Mouse (Mus musculus) skeletal muscle tissue, adult 2 months (tissue): ENCODE data around the gene Nipsnap3a.

Experiments
- DNase-seq: peaks from one replicate; pipeline ENCODE4 v3.0.0-alpha.2; 2012; ENCODE audit warnings: low read depth, low spot score

Nipsnap3a gene

DNA sequence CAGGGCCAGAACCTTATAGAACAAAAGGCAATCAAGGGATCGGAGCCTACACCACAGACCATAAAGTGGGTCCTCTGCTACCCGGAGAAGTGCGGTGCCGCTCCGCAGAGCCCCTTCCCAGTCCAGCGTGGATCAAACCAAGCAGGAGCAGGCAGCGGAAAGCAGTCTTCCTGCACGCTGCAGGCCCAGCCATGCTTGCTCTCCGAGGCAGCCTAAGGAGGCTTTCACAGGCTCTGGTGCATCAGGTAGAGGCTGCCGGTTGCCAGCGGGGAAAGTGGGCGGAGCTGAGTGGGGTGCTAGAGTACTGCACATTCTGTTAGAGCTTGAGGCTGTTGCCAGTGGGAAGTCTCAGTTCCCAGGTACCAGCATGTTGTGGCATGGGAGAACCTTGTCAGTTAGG is at the start of gene Nipsnap3a:
Nipsnap3a (plus strand) TSS at position 25 of the 400 bp plus-strand sequence.
- DNase-seq, result no peak

DNA sequence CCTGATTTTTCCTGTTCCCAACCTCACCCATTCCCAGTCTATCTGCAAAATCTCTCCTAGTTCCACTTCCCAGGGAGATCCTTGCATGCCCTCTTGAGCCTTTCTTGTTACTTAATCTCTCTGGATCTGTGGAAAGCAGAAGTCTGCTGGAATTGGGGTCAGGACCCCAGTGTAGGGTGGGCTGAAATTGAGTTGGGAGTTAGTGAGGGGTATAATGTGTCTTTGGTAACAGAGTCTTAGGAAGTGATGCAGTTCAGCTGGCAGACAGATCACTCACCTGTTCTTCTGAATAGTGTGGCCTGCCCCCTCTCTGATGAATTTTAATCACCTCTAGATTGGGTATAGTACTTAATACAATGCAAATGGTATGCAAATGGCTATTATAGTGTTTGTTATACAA is 42.4 kb upstream of the Nipsnap3a start:
- no peak for DNase-seq

DNA sequence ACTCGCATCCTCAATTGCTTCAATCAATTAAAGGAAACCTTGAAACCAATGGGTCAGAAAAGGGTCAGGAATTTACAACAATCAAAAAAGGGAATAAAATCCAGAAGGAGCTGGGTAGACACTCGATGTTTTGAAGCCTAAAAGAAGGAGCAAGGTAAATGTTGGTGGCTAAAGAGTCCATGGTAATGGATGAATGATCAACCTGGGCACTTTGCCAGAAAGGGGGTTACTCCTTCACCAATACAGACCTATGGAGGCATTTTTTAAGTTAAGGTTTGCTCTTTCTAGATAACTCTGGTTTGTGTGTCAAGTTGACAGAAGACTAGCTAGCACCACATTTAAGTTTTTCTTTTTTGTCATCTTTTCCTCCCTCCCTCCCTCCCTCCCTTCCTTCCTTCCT is 40.1 kb upstream of the Nipsnap3a start:
- DNase-seq, result no peak

DNA sequence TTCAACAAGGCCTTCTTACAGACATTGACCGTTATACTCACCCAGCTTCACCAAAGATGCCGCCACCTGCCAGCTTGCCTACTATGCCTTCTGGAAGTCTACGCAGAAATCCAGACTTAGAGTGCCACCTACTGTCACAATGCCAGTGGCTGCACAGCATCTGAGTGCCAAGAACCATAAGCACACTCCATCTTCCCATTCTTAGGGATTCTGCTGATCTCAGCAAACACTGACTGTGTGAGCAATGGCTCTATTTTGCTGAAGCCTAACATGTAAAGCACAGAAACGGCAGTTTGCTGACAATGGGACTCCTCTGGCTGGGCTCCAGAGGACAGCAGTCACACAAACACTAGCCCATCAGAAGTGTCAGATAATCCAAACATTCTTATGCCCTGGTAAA is 30.4 kb upstream of the Nipsnap3a start:
- DNase-seq, result no peak

DNA sequence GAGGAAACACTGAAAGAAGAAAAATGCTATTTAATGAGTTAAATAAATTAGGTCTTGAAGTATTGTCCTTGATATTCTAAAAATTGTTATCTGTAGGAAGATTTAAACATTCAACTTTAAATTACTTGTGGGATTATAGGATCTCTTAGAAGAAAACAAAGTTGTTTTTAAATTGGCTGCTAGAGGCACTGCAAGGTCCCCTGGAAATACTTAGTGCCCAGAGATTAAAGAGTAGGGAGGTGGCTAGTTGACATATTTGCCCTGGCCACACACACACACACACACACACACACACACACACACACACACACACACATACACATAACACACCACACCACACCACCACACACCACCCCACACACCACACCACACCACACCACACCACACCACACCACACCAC is 24.8 kb upstream of the Nipsnap3a start, which contains the start of gene Olfr270:
Olfr270 (plus strand) TSS at position 301 of the 400 bp plus-strand sequence.
- no peak for DNase-seq

DNA sequence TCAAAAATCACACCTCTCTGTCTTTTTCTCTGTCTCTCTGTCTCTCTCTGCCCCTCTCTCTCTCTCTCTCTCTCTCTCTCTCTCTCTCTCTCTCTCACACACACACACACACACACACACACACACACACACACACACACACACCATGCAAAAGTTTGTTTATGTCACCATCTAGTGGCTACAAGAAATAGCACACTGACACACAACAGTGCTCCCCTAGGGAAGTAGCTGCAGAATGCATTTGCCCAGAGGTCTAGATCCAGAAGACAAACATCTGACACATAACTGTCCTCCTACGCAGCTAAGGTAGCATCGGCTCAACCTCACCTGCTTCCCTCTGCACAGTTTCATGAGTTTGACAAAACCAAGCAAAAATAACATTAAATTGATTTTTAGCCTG is 3.9 kb upstream of the Nipsnap3a start:
- DNase-seq, result no peak

DNA sequence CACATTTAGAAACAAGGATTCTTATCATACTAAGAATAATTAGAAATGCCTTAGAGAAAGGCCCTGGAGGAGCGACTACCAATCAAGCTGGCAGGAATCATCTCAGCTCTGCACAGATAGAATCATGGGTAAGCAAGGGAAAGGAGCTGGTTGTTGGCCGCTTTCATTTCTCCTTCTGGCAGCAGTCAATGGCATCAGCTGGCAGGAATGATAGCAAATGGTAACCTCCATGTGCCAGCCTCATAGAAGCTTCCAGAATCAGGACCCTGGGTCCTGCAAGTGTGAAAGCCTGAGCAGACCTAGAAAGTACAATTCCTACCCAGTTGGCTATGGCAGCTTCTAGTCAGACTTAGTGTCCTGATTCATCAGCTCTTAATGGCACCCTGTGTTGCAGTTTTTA is 2.8 kb upstream of the Nipsnap3a start:
- DNase-seq, result no peak

DNA sequence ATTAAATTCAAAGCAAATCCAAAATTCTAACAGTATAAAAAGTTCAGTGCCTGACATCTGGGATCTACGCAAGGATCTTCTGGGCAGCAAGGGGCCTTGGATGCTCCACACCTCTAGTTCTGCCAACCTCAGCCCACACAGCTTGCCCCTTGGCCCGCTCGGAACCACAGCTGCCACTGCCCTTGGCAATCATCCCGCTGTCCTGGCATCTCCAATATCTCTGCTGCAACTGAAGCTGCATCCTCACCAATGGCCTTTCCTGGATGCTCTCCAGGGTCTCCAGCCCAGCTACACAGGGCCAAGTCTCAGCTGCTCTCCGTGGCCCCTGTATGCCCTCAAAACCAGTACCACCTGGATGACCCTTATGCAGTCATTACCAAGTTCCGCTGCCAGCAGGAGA is 10.4 kb downstream of the Nipsnap3a start:
- DNase-seq, result peak; percentile 17

DNA sequence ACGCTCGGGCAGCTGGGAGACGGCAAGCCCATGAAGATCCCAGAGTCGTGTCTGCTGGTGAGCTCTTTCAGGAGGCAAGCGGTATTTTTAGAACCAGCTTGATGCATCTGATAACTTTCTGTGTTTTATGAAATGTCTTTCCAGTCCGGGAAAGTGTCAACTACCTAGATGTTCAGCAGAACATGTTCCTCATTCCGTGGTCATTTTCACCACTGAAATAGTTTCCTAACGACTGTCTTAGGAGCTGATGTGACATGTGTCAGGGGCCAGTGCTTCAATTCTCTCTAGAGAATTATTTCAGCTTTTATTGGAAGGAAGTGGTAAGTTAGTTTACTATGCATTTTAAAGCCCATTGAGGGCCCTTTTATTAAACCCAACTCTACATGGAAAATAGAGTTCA is 11.1 kb downstream of the Nipsnap3a start:
- no peak for DNase-seq

DNA sequence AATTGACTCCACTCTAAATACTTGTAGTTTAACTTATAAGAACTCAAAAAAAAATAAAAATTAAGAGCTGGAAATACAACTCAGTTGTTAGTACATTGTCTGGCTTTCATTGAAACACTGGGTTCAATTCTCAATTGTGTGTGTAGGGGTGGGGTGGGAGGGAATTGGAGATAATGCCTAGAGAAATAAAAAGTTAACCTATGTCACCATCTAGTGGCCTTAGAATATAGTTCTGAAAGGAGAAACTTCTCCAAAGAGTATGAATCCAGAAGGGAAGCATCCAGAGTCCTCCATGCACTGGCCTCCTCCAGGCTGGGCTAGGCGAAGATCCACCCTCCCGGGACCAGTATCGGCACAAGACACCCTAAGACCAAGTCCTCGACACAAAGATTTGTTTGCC is 20.1 kb downstream of the Nipsnap3a start:
- no peak for DNase-seq

DNA sequence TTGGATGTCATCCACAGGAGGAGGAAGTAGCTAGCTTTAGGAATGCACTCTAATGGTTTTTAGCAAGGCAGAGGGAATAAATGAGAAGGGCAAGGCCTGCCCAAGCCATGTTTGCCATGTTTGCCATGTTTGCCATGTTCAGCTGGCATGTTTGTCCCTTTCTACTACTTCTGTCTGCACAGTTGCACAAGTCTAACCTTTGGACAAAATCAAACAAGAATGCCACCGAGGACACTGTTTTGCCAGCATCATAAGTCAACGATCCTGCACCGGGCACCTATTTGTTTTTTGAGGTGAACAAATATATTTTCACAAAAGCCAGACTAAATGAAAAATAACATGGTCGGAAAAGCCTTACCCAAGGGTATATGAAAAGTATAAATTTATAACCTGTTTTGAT is 20.8 kb downstream of the Nipsnap3a start:
- no peak for DNase-seq

DNA sequence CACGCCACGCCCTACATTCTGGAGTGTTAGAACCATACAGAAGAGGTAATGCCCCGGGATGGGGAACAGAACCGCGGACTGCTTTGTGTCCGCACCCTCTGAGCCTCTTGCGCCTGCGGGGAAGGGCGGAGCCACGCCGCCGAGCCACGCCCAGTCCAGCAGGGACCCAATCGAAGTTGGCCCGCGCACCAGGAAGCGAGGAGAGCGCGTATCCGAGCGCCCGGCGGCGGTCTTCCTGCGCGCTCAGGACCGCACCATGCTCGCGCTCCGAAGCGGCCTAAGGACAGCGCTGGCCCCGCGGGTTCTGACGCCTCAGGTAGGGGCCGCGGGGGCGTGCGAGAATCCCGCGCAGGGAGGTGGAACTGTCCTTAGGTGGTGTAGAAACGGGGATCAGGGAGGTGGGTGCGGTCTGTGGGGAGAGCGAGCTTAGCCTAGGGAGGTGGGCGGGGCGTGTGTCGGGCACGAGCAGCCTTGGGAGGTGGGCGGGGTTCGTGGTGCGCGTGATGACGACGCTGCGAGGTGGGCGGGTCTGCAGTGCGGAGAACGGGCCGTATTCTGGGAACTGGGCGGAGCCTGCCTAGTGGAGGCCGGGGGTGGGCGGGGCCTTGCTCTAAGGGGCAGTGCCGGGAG is 22.8 kb downstream of the Nipsnap3a start, which contains the start of gene Nipsnap3b:
Nipsnap3b (plus strand) TSS at position 149 of the 630 bp plus-strand sequence.
- peak; percentile 92 for DNase-seq

DNA sequence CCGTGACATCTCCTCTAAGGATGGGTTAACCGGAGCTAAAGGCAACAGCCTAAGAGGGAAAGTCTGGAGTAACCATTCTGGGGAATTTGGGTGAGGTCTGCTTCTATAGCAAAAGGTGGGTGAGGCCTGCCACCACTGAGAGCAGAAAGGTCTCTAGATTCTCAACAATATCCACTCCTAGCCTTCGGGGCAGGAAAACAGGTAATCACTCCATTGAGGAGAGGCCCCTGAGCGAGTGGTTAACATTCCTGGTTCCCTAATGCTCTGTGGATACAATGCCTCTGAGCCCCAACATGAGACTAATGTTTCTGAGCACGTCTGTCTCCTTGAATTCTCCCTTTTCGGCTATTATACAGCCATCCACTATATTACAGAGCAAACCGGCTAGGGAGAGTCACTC is 25.3 kb downstream of the Nipsnap3a start:
- DNase-seq, result no peak

DNA sequence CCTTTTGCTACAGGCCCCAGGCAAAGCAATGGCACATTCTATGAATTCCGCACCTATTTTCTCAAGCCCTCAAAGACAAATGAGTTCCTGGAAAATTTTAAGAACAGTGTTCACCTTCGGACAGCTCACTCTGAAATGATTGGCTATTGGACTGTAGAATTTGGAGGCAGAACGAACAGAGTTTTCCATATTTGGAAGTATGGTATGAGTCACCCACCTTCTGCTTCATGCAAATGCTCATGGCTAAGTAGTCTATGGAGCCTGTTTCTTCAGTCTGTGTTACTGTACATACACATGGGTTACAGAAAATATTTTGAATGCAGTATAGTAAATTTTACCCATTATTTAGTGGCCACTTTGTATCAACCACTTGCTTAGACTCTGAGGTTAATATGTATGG is 26.0 kb downstream of the Nipsnap3a start:
- DNase-seq, result no peak

DNA sequence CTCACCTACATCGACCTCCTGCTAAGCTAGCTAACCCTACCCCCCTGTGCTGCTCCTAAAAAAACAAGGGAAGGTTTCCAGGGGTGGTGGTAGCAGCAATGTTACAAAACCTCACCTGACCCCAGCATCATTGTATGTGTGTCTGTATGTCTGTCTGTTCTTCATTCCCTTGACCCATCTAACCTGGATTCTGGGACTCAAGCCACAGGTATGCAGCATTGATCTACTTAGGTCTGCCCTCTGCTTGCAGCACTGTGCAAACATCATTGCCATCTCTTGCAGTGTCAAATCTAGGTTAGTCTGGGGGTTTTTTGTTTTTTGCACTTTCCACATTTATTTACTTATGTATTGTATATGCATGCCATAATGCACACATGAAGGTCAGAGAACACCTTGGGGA is 29.3 kb downstream of the Nipsnap3a start:
- no peak for DNase-seq

DNA sequence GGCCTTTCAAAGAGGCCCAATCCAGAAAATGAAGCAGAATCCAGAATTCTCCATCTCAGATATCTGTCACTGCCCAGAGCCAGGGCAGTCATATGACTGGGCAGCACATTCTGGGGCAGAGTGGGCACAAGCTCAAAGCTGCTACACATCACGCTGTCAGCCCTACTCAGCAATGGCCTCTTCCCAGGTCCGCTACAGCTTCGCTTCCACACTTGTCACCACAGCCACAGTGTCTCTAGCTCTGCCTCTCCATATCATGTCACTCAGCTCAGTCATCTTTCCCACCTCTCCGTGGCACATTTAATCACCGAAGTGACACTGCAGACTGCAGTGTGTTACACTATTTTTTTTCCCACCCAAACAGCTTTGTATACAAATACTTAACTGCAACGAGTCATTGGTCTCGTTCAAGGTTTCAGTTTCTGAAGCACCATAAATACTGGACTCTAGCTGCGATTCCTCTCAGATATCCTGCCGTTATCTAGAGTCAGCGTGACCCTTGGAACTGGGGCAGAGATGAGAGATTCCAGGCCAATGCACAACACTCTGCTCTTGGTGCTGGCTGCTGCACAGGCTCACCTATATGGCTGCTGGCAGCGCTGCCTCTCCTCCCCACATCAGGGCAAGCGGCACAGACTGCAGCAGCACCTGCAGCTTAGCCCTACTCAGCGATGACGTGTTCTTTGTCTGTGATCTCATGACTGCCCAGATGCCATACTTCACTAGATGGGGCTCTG is 34.3 kb downstream of the Nipsnap3a start:
- DNase-seq, result no peak

DNA sequence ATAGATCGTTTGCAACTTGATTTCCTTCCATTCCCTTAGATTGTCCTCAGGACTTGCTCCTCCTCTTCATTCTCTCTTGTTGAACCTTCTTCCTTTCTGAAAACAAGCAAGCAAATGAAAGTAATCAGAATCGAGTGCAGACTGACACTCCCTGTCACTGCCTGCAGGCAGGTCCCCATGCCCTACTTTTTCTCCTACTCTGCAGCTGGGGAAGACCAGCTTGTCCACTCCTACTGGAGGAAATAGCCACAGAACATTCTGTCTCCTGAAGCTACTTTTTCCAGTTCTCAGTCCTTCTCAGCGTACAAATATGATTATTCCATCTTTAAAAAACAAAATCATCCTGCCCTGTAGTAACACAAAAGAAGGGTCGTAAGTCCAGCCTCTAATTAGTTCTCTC is 35.3 kb downstream of the Nipsnap3a start:
- no peak for DNase-seq

DNA sequence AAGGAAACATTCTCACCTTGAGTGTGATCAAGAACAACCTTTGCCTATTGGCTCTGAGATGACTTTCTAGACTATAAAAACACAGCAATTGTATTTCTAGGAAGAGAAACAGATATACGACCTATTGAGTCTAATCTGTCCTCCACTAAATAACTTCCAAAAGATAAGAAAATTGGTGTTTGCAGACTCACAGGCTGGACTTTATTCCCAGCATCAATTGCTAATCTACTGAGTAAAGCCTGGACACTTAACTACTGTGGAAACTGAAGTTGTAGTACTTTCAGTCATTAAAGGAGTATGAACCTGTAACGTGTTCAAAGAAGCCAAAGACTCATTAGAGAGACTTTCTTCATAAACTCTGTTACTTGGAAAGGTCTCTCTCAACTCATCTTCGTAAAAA is 38.7 kb downstream of the Nipsnap3a start:
- DNase-seq, result no peak

DNA sequence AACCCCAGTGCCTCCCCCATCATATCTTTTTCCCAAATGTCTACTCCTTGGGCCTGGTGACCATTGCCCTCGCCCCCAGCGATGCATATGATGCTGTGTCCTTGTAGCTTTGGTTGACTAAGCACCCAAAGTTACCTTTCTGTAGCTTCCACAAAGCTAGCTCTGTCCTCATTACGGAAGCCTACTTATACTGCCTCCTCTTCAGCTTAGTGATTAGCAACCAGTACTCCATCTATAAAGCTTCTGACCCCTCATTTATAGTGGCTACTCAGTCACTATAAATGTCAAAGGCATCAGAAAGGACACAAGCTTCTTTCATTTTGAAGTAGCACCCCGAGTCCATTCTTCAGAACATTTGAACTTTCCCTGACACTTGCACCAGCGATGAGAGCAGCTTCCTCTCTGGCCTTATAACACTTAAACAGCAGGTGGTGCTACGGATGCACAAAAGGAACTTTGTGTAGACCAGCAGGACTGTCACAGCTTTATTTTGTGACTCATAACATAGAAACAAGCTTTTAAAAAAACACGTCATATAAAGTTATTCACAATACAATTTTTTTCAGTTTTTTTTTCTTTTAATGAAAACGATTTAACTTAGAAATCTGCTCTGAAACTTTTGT is 41.4 kb downstream of the Nipsnap3a start:
- DNase-seq, result no peak

DNA sequence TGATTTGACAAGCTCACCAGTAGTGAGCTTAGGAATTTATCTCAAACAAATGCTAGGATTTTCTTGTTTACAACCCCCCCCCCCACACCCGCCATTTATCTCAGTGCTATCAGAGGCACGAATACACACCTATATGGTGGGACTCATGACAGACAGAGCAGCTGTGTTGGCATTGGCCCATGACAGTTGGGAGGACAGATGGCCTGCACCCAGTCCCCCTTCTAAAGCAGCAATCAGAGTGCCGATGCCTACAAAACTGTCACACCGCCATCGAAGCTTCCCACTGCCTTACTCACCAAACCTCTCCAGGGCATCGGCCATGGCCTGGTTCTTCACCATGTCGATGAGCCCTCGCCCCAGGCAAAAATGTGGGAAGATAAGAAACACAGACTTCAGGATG is 54.7 kb downstream of the Nipsnap3a start:
- DNase-seq, result no peak

DNA sequence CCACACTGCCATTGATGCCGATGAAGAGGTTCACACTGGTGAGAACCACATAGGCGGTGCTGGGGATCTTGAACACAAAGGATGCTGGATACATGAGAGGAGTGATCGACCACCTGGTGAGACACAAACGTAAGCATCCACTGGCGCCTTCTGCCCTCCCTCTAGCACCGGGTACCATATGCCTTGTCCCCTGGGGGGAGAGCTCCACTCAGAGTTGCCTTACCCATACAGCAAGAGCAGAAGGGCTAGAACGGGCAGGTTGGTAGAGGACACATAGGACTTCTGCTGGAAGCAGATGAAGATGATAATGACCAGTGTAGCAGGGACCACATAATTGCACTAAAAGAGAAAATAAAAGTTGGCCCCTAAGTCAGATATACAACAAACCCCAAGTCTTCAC is 56.7 kb downstream of the Nipsnap3a start:
- no peak for DNase-seq

DNA sequence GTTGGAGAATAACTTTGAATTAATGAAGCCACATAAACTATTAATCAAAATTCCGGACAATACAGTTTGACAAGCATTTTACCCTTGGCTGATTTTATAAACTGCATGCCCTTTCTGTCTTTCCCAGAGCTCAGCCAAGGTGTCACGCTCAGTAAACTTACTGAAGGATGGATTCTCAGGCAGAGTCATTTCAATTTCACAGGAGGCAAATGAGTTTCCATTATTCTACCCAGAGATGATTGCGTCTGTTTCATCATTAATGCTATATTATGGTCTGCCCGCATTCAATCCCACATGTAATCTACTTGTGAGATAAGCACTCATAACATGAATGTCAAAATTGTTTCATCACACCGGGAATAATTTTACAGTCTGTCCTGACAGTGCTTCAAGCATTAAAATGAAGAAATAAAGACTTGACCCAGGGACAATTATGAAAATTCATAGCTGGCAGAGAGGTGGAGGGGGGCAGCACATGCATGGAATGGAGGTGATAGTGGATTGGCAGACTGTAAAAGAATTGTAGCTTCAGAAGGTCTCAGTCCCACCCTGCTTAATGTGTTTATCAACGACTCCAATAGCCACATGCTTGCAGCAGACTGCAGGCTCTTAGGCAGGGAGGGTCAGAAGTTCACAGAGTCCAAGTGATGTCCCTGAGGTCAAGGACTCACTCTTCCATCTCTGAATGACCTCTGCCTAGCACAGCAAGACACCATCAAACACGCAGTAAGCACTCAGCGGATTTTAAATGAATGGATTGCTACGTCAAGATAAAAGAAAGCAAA is 57.4 kb downstream of the Nipsnap3a start:
- no peak for DNase-seq
